Mouse (Mus musculus) intestine, embryonic 16.5 days (tissue): ENCODE results near the gene Brms1l. TPM values are rescaled to one million over a fixed set of nuclear protein-coding genes. Genes with fewer than 3 reads are reported as not detected.
"Not testable (repeated sequence)": the region's sequence is repeated elsewhere in the genome, so short reads cannot be mapped to it uniquely, and the experiment has no call there.

Experiments used
- ATAC-seq: fragments of 200-750 bp; cut with Nextera tagmentation; 2 replicates; pipeline ENCODE4 v1.8.0; 2017; ENCODE audit warnings: moderate TSS enrichment, moderate library complexity
- H3K27ac ChIP-seq: fragments of 300-500 bp; sonication (generic); 2 replicates; pipeline ENCODE4 v1.5.1; 2014; ENCODE audit warnings: mild to moderate bottlenecking, low read length
- H3K27me3 ChIP-seq: fragments of 300-500 bp; sonication (generic); replicated peaks from 2 replicates; pipeline ENCODE4 v1.6.1; 2014; ENCODE audit warnings: low read length, control low read depth, mixed read lengths; ENCODE audit not compliant: control insufficient read depth, insufficient read depth
- H3K36me3 ChIP-seq: fragments of 300-500 bp; sonication (generic); 2 replicates; pipeline ENCODE4 v1.6.1; 2014; ENCODE audit warnings: low read length, control low read depth; ENCODE audit not compliant: control insufficient read depth, insufficient read depth
- H3K4me1 ChIP-seq: fragments of 300-500 bp; sonication (generic); 2 replicates; pipeline ENCODE4 v1.6.1; 2014; ENCODE audit warnings: low read length, control low read depth, mixed read lengths; ENCODE audit not compliant: control insufficient read depth, insufficient read depth
- H3K4me2 ChIP-seq: fragments of 300-500 bp; sonication (generic); 2 replicates; pipeline ENCODE4 v1.6.1; 2014; ENCODE audit warnings: low read depth, low read length, control low read depth
- H3K4me3 ChIP-seq: fragments of 300-500 bp; sonication (generic); 2 replicates; pipeline ENCODE4 v1.5.1; 2014; ENCODE audit warnings: mild to moderate bottlenecking, low read length
- H3K9ac ChIP-seq: fragments of 300-500 bp; sonication (generic); 2 replicates; pipeline ENCODE4 v1.6.1; 2014; ENCODE audit warnings: low read depth, low read length
- H3K9me3 ChIP-seq: fragments of 300-500 bp; sonication (generic); 2 replicates; pipeline ENCODE4 v1.6.1; 2016; ENCODE audit warnings: low read length, control low read depth; ENCODE audit not compliant: control insufficient read depth
- WGBS: fragments of 180-500 bp; shearing (Covaris S2); extraction: QIAGEN DNeasy Blood & Tissue Kit; methylation state at CpG from one replicate; pipeline ENCODE4 v1.1.7; 2014; 5-methylcytosine and 5-hydroxymethylcytosine counted together
- polyA plus RNA-seq: library from polyadenylated mRNA; unstranded; fragments of >200 nt; fragmentation: Nextera tagmentation; extraction: Ambion mirVana; gene quantifications from 2 replicates; pipeline ENCODE4 v1.2.1, GENCODE M21; 2015

Gene Brms1l
- polyA plus RNA-seq = 22.6 and 23.3 TPM in 2 replicates

DNA sequence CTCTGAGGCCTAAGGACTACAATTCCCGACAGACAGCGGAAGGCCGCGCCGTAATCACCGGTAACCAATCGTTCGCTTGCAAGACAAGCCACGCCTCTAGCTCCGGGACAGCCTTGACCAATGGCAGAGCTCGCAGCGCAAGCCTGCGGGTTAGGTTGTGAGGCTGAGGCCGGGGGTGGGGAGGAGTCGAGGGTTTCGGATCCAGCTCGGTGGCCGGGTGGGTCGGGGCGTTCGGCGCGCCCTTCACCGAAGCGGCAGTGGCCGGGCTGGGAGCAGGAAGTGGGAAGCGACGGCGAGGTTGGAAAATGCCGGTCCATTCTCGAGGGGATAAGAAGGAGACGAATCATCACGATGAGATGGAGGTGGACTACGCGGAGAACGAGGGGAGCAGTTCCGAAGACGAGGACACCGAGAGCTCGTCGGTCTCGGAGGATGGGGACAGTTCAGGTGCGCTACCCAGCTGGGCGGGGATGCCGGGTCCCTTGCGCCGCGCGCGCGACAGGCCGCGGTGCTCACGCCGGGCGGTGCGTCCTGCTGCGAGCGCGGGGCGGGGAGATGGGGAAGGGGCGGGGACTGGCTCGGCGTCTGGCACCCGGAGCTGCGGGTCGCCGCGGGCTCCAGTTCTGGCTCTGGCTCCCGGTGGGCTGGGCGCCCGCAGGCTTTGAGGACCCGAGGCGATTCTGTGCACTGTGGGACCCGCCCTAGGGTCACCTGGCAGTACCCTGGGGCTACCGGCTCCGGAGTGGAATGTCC, at the start of gene Brms1l:
Brms1l (plus strand) TSS at position 126 of the 753 bp plus-strand sequence.
- Histone ChIP-seq H3K9me3 (no peaks in the 10 kb centered on the region), H3K36me3 (no peaks in the 10 kb centered on the region), H3K4me2 (peak within 1 kb of the TSS; percentile 84), H3K4me1 (peaks cover 8% of the 10 kb centered on the region), H3K27ac (peak within 1 kb of the TSS; percentile 91), H3K4me3 (peak within 1 kb of the TSS; percentile 84), H3K27me3 (no peaks in the 10 kb centered on the region), H3K9ac (peak within 1 kb of the TSS; percentile 80)
- WGBS = under 1% methylated on average over 77 of the region's 77 CpGs
- ATAC-seq = peak; percentile 99

DNA sequence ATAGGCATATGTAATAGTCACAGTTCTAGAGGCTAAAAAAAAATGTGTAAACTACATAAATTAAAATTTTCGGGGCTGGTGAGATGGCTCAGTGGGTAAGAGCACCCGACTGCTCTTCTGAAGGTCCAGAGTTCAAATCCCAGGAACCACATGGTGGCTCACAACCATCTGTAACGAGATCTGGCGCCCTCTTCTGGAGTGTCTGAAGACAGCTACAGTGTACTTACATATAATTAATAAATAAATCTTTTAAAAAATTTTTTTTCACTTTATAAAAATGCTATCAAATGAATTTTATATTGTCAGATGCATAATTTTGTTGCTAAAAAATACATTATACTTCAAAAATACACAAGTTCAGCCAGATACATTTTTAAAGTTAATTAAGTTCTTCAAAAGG, 41.6 kb upstream of the Brms1l start:
- not testable (repeated sequence) for H3K27me3 ChIP-seq, H3K4me1 ChIP-seq, H3K9me3 ChIP-seq, H3K9ac ChIP-seq, H3K4me3 ChIP-seq, ATAC-seq, H3K27ac ChIP-seq, H3K36me3 ChIP-seq, H3K4me2 ChIP-seq
- WGBS = 84% methylated on average over 4 of the region's 4 CpGs

DNA sequence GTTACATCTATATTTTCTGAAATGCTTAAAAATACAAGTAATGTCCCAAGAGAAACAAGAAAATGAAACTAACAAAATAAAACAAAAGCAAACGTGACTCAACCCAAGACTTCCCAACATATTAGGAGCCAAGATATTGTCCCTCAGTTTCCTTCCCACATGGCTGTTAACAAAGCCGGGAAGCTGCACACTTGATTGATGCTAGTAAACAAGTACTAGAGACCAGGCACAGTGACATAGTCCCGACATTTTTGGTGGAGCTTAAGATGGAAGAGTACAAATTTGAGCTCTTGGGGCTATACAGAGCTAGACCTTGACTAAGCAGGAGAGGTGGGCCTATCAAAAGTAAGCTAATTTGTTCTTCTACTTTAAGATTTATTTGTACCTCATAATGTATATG, 39.0 kb upstream of the Brms1l start:
- no peaks in the 10 kb centered on the region for H3K9me3 ChIP-seq
- no peak overlapping the region for H3K4me3 ChIP-seq
- H3K27me3 ChIP-seq = no peaks in the 10 kb centered on the region
- no peak for ATAC-seq
- H3K9ac ChIP-seq = no peak overlapping the region
- no peak overlapping the region for H3K27ac ChIP-seq
- WGBS = 77% methylated on average over 3 of the region's 3 CpGs
- H3K36me3 ChIP-seq = 0 out of 2 replicates have a peak, but pooled peaks cover 3% of the 10 kb centered on the region
- no peak overlapping the region for H3K4me2 ChIP-seq
- no peaks in the 10 kb centered on the region for H3K4me1 ChIP-seq

DNA sequence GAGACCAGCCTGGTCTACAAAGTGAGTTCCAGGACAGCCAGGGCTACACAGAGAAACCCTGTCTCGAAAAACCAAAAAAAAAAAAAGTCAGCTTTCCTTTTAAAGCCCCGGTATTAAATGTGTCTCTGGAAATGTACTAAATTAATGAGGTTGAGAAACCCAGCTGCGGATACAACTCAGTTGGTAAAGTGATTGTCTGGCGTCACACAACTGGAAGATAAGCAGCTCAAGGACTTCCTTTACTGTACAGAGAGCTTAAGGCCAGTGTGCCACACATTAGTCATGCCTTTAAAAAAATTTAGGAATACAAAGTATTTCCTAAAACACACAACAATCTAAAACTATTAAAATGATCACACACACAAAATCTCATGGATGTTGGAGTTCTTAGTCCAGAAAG, 37.4 kb upstream of the Brms1l start:
- H3K4me1 ChIP-seq = no peaks in the 10 kb centered on the region
- no peak overlapping the region for H3K27ac ChIP-seq
- H3K9me3 ChIP-seq = no peaks in the 10 kb centered on the region
- no peak for ATAC-seq
- H3K27me3 ChIP-seq = no peaks in the 10 kb centered on the region
- no peak overlapping the region for H3K9ac ChIP-seq
- 0 out of 2 replicates have a peak, but pooled peaks cover 2% of the 10 kb centered on the region for H3K36me3 ChIP-seq
- H3K4me3 ChIP-seq = no peak overlapping the region
- WGBS = 83% methylated on average over 4 of the region's 4 CpGs
- H3K4me2 ChIP-seq = no peak overlapping the region

DNA sequence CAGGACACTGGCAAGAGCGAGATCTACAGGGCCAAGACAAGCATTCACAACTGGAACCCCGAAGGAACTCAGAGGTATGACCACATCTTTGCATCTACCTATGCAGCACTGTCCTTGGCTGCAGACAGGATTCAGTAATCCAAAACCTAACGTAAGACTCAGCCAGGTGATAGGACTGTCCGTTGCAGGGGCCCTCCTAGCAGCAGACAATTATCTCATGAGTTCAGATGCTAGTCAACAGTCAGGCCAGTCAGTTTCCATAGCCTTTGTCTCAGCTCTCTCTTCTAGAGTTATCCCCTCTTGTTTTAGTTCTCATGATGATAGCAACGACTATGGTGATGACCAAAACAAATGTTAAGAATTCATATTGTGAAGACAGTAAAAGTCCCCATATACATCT, 36.0 kb upstream of the Brms1l start:
- Histone ChIP-seq H3K9me3 (no peaks in the 10 kb centered on the region), H3K27me3 (no peaks in the 10 kb centered on the region), H3K27ac (no peak overlapping the region), H3K4me2 (no peak overlapping the region), H3K4me1 (no peaks in the 10 kb centered on the region), H3K9ac (no peak overlapping the region), H3K36me3 (no peaks in the 10 kb centered on the region), H3K4me3 (no peak overlapping the region)
- ATAC-seq = no peak
- whole genome bisulfite sequencing = 85% methylated on average over 5 of the region's 5 CpGs

DNA sequence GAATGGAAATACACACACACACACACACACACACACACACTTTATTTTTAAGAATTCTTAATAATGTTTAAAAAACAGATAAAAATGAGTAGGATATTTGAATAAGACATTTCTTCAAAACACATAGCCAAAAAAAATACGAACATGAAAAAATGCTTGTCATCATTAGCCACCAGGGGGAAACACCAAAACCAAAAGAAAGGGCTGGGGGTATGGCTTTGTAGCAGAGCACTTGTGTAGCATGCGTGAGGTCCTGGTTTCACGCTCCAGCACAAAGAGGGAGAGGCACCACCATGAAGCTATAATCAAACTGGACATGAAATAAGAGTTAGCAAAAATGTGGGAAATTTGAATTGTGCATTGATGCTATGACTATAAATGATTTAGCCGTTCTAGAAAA, 35.0 kb upstream of the Brms1l start:
- ATAC-seq = no peak
- Histone ChIP-seq H3K27me3 (no peaks in the 10 kb centered on the region), H3K9me3 (no peaks in the 10 kb centered on the region), H3K4me2 (no peak overlapping the region), H3K36me3 (no peaks in the 10 kb centered on the region), H3K9ac (no peak overlapping the region), H3K27ac (no peak overlapping the region), H3K4me3 (no peak overlapping the region), H3K4me1 (no peaks in the 10 kb centered on the region)
- WGBS = 92% methylated on average over 4 of the region's 4 CpGs

DNA sequence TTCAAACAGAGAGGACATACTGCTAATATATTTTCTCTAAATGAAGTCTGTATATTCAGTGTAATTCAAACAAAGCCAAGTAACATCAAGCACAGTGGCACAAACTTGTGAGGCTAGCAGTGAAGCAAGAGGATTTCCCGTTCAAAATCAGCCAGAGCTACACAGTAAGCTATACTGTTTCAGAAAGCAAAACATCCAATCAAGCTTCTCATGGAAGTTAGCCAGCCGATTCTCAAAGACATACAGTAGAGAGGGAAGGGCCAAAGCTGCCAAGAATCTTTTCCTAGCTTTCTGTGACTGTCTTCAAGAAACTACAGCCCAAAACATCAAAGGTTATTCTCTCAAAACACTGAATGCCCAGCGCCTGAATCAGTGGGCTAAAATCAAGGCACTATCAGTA, 31.1 kb upstream of the Brms1l start:
- H3K27ac ChIP-seq = no peak overlapping the region; the same call in 1 of the 2 replicates
- ATAC-seq = no peak
- no peaks in the 10 kb centered on the region for H3K4me1 ChIP-seq
- no peak overlapping the region for H3K4me2 ChIP-seq
- WGBS = 53% methylated on average over 3 of the region's 3 CpGs
- H3K9ac ChIP-seq = no peak overlapping the region
- H3K9me3 ChIP-seq = no peaks in the 10 kb centered on the region
- no peak overlapping the region for H3K4me3 ChIP-seq
- no peaks in the 10 kb centered on the region for H3K27me3 ChIP-seq
- H3K36me3 ChIP-seq = no peaks in the 10 kb centered on the region

DNA sequence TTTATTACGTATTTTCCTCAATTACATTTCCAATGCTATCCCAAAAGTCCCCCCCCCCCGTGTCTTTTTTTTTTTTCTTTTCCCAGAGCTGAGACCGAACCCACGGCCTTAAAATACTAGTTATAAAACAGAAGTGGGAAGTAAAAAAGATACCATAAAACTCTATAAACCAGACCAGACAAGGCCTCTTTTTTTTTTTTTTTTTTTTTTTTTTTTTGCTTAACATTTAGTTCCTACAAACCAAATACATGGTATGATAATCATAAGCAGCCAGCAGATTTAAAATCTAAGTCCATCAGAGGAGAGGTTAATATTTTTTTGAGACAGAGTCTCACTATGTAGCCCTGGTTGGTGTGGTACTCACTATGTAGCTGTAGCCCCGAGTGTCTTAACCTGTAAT, 19.6 kb upstream of the Brms1l start:
- H3K4me2 ChIP-seq = no peak overlapping the region
- no peaks in the 10 kb centered on the region for H3K9me3 ChIP-seq
- H3K4me3 ChIP-seq = no peak overlapping the region
- H3K36me3 ChIP-seq = no peaks in the 10 kb centered on the region
- H3K9ac ChIP-seq = no peak overlapping the region
- H3K4me1 ChIP-seq = no peaks in the 10 kb centered on the region
- H3K27ac ChIP-seq = no peak overlapping the region
- no peaks in the 10 kb centered on the region for H3K27me3 ChIP-seq
- 89% methylated on average over 5 of the region's 5 CpGs for WGBS
- no peak for ATAC-seq

DNA sequence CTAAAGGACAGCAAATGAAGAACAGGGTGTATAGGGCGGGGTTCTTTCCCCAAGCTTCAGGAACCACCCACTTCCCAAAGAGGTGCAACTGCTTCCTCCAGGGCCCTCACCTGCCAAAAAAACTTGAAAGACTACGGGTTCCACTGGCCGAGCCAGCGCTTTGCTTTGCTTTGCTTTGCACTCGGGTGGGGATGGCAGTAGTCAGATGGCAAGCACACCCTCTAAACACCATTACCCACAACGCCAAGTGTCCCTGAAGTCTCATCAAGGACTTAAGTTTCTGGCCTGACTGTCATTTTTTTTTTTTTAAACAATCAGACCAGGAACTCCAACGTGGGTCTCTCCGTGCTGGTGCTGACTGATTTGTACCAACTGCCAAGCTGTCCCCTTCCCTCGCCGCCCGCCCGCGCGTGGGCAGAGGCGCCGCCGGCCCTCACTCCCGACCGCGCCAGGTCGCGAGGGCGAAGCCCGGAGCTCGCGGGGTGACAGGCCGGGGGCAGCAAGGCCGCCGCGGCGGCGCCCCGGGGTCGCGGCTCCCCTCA, 15.9 kb upstream of the Brms1l start:
- peak; percentile 17; the same call in 1 of the 2 replicates for ATAC-seq
- Histone ChIP-seq H3K27me3 (no peaks in the 10 kb centered on the region), H3K36me3 (no peaks in the 10 kb centered on the region), H3K27ac (peak overlapping the region; percentile 92), H3K9ac (peak overlapping the region; percentile 94), H3K4me1 (no peaks in the 10 kb centered on the region), H3K4me2 (peak overlapping the region; percentile 73), H3K9me3 (no peaks in the 10 kb centered on the region), H3K4me3 (peak overlapping the region; percentile 96)
- 1% methylated on average over 34 of the region's 35 CpGs for WGBS
